Mouse (Mus musculus): ENCODE measurements around the gene Olfr620.

Gene Olfr620

GRCm38 (mm10) chr7:103612434-103612833 is at the start of gene Olfr620:
TSS of gene Olfr620 (minus strand) at chr7:103612534.
- DNase-seq = no peak

GRCm38 (mm10) chr7:103644070-103644469 is 31.7 kb upstream of the Olfr620 start:
- no peak for DNase-seq

- DNase-seq = no peak
Measured at GRCm38 (mm10) chr7:103642602-103643001, 30.3 kb upstream of the Olfr620 start, which contains the start of gene Olfr622. TSS of gene Olfr622 (minus strand) at chr7:103642702.

- DNase-seq = no peak
Measured at GRCm38 (mm10) chr7:103636795-103637194, 24.5 kb upstream of the Olfr620 start.

- DNase-seq = no peak
Measured at GRCm38 (mm10) chr7:103607425-103607824, 4.9 kb downstream of the Olfr620 start.

- DNase-seq = no peak
Measured at GRCm38 (mm10) chr7:103600275-103600674, 12.1 kb downstream of the Olfr620 start, which contains the start of gene Olfr619. TSS of gene Olfr619 (plus strand) at chr7:103600575.

- no peak for DNase-seq
Measured at GRCm38 (mm10) chr7:103589803-103590202, 22.5 kb downstream of the Olfr620 start, which contains the start of gene Olfr618. TSS of gene Olfr618 (plus strand) at chr7:103590103.

GRCm38 (mm10) chr7:103572761-103573160 is 39.6 kb downstream of the Olfr620 start, which contains the start of gene Olfr617:
TSS of gene Olfr617 (plus strand) at chr7:103573061.
- DNase-seq = no peak

GRCm38 (mm10) chr7:103569043-103569442 is 43.3 kb downstream of the Olfr620 start, which contains the start of gene Olfr616:
TSS of gene Olfr616 (minus strand) at chr7:103569143.
- no peak for DNase-seq

GRCm38 (mm10) chr7:103555779-103556178 is 56.6 kb downstream of the Olfr620 start, which contains the start of gene Olfr615:
TSS of gene Olfr615 (plus strand) at chr7:103556079.
- no peak for DNase-seq
